Comparison of ENCODE assay signal across 8 mouse cellular contexts in genomic region chr17:17624957-17625586, GRCm38 (mm10). TPM values are rescaled to one million over a fixed set of nuclear protein-coding genes. Genes with fewer than 3 reads are reported as not detected.
A peak's percentile ranks its signal among the peaks of the same experiment; 100 is the strongest.
DNase-seq lines count a peak whose midpoint lies in the region; ATAC-seq and TF ChIP-seq lines count a peak whose summit lies in the region.

Lnpep (minus strand) TSS chr17:17625050.

- H3K36me3 ChIP-seq in G1E (replicated peaks), result no peaks in the 10 kb centered on the region
- H3K36me3 ChIP-seq in forebrain, embryonic 16.5 days (ENCODE audit: control insufficient read depth, insufficient read depth), result no peaks in the 10 kb centered on the region
- H3K36me3 ChIP-seq in lung, embryonic 14.5 days (ENCODE audit: insufficient read depth), result no peaks in the 10 kb centered on the region

- intact Hi-C loops in heart, postnatal 36 days (cut with DNase I), result loop anchor here (1.0 to 10.0 kb wide), 7 partner anchors 20 to 330 kb away; partner anchors contain the start of gene Spaca6

- H3K9me3 ChIP-seq in G1E (replicated peaks), result 0 out of 2 replicates have a peak, but pooled peaks cover 4% of the 10 kb centered on the region
- H3K9me3 ChIP-seq in forebrain, embryonic 16.5 days (ENCODE audit: control insufficient read depth, low read length), result no peaks in the 10 kb centered on the region
- no peaks in the 10 kb centered on the region for H3K9me3 ChIP-seq in lung, embryonic 14.5 days (ENCODE audit: low read depth, low read length)

- TF ChIP-seq POLR2A in olfactory bulb, adult 2 months (IDR thresholded peaks at IDR 0.05; ENCODE audit: insufficient read depth, low read depth, low read length), result peak; percentile 50

- H3K4me1 ChIP-seq in G1E (ENCODE audit: insufficient read depth, low read depth, low read length), result peaks cover 21% of the 10 kb centered on the region
- H3K4me1 ChIP-seq in forebrain, embryonic 16.5 days (replicated peaks; ENCODE audit: control insufficient read depth, insufficient read depth, low read length), result peaks cover 17% of the 10 kb centered on the region
- no peaks in the 10 kb centered on the region for H3K4me1 ChIP-seq in lung, embryonic 14.5 days (ENCODE audit: insufficient read depth)
- peaks cover 3% of the 10 kb centered on the region; the same call in 1 of the 2 replicates for H3K4me1 ChIP-seq in olfactory bulb, adult 2 months (ENCODE audit: control insufficient read depth, insufficient read depth, low read length)

- no peaks in the 10 kb centered on the region for H3K27me3 ChIP-seq in G1E (ENCODE audit: insufficient read depth, low read length)
- H3K27me3 ChIP-seq in forebrain, embryonic 16.5 days (replicated peaks; ENCODE audit: control insufficient read depth, insufficient read depth, low read length), result no peaks in the 10 kb centered on the region
- no peaks in the 10 kb centered on the region for H3K27me3 ChIP-seq in lung, embryonic 14.5 days (ENCODE audit: insufficient read depth, low read length)

- H3K9ac ChIP-seq in forebrain, embryonic 16.5 days (replicated peaks; ENCODE audit: low read depth, low read length), result peak within 1 kb of the TSS; percentile 94
- peak within 1 kb of the TSS; percentile 92 for H3K9ac ChIP-seq in lung, embryonic 14.5 days

- peak within 1 kb of the TSS; percentile 75 for H3K4me2 ChIP-seq in forebrain, embryonic 16.5 days (ENCODE audit: low read length)
- peak within 1 kb of the TSS; percentile 72 for H3K4me2 ChIP-seq in lung, embryonic 14.5 days

- TF ChIP-seq CTCF in G1E (IDR thresholded peaks at IDR 0.05; ENCODE audit: low read depth, low read length), result no peak
- TF ChIP-seq CTCF in layer of hippocampus, adult 2 months (conservative IDR thresholded peaks at IDR 0.05), result no peak
- TF ChIP-seq CTCF in lung, embryonic 14.5 days (IDR thresholded peaks at IDR 0.05; ENCODE audit: low read depth), result no peak
- TF ChIP-seq CTCF in olfactory bulb, adult 2 months (IDR thresholded peaks at IDR 0.05; ENCODE audit: insufficient read depth, low read depth, low read length), result no peak

- peak within 1 kb of the TSS; percentile 93 for H3K4me3 ChIP-seq in G1E (ENCODE audit: low read depth, low read length)
- H3K4me3 ChIP-seq in forebrain, embryonic 16.5 days (replicated peaks; ENCODE audit: low read length), result peak within 1 kb of the TSS; percentile 86
- H3K4me3 ChIP-seq in layer of hippocampus, adult 2 months, result peak within 1 kb of the TSS; percentile 70
- H3K4me3 ChIP-seq in lung, embryonic 14.5 days (ENCODE audit: low read depth, low read length), result peak within 1 kb of the TSS; percentile 71
- H3K4me3 ChIP-seq in olfactory bulb, adult 2 months (ENCODE audit: insufficient read depth, low read depth, low read length), result peak within 1 kb of the TSS; percentile 87

- H3K27ac ChIP-seq in forebrain, embryonic 16.5 days (ENCODE audit: low read length), result peak within 1 kb of the TSS; percentile 100
- peak within 1 kb of the TSS; percentile 100 for H3K27ac ChIP-seq in layer of hippocampus, adult 2 months
- H3K27ac ChIP-seq in lung, embryonic 14.5 days (ENCODE audit: low read depth), result peak within 1 kb of the TSS; percentile 100
- H3K27ac ChIP-seq in olfactory bulb, adult 2 months (ENCODE audit: insufficient read depth, low read depth, low read length), result peak within 1 kb of the TSS; percentile 99

- WGBS in forebrain, embryonic 16.5 days, result 0% methylated on average over 44 of the region's 44 CpGs
- under 1% methylated on average over 44 of the region's 44 CpGs for WGBS in lung, embryonic 14.5 days
- WGBS in olfactory bulb, adult 2 months, result under 1% methylated on average over 44 of the region's 44 CpGs

- DNase-seq in G1E (ENCODE audit: low spot score), result peak; percentile 62
- peak; percentile 95 to 98 for DNase-seq in cerebellum, adult 18-20 months
- peak; percentile 90 to 97 for DNase-seq in heart, postnatal 36 days
- DNase-seq in layer of hippocampus, adult 2 months (ENCODE audit: low spot score in 2 of 2), result peak; percentile 92 to 95
- DNase-seq in lung, embryonic 14.5 days, result peak; percentile 95
- peak; percentile 98 for DNase-seq in thymus, postnatal 0 days (ENCODE audit: low spot score)

- peak; percentile 83 for ATAC-seq in G1E (ENCODE audit: extremely low read depth, insufficient number of reproducible peaks, low FRiP score, poor library complexity, severe bottlenecking)
- peak; percentile 92 for ATAC-seq in forebrain, embryonic 16.5 days
- peak; percentile 95 for ATAC-seq in lung, embryonic 14.5 days (ENCODE audit: insufficient read depth)

RNA-seq across cellular contexts. Expression of gene Lnpep, which starts in this region (rescaled TPM):
- total RNA-seq in G1E (2014; fragmentation: Nextera tagmentation) (91.4 and 99.0 TPM in 2 replicates), G1E (2017) (54.0 and 62.9 TPM in 2 replicates)
- 5.3 and 7.1 TPM in 2 replicates for polyA plus RNA-seq in G1E (2012)
- polyA plus RNA-seq in forebrain, embryonic 16.5 days (2015; fragmentation: Nextera tagmentation; extraction: Ambion mirVana), result 8.0 and 10.3 TPM in 2 replicates
- total RNA-seq in heart, postnatal 36 days (2021), result 100 to 1,000 TPM; 177 to 190 TPM
- 100 to 1,000 TPM; 101 to 105 TPM for total RNA-seq in layer of hippocampus, adult 2 months (2021)
- 6.7 and 8.4 TPM in 2 replicates for polyA plus RNA-seq in lung, embryonic 14.5 days (2014; fragmentation: Nextera tagmentation; extraction: Ambion mirVana)
- polyA plus RNA-seq in olfactory bulb, adult 2 months (2012; ENCODE audit: insufficient read depth, insufficient read length, low replicate concordance, missing spikeins), result 78.2 and 138 TPM in 2 replicates
- polyA plus RNA-seq in thymus, postnatal 0 days (2015; fragmentation: Nextera tagmentation; extraction: Ambion mirVana), result 11.6 and 17.9 TPM in 2 replicates

Comparison
In these comparisons a context has a peak if more than half of its experiments do, and no peak if none do; other contexts are left out.
1. Peak in every context shown above with its lines: DNase-seq, ATAC-seq, H3K4me3 ChIP-seq and H3K27ac ChIP-seq.